In genomic region chr12:53680501-53680900, GRCm38 (mm10) we compare ENCODE assay signal across 22 mouse cellular contexts.
DNase-seq lines count a peak whose midpoint lies in the region; ATAC-seq and TF ChIP-seq lines count a peak whose summit lies in the region.
"Had no signal": no experiment of that assay in that cellular context is flagged by ENCODE, and none has a peak within 500 bp of the region (broad histone marks: within the 10 kb centered on the region; RNA-seq: fewer than 3 reads in every experiment).

No protein-coding gene starts in this region.

- WGBS in kidney, adult 2 months: 77% methylated on average over 3 of the region's 3 CpGs
- 80% methylated on average over 3 of the region's 3 CpGs for WGBS in intestine, postnatal 0 days

- H3K9me3 ChIP-seq in intestine, postnatal 0 days (ENCODE audit: control insufficient read depth): no peaks in the 10 kb centered on the region
- H3K9me3 ChIP-seq: embryonic facial prominence, embryonic 15.5 days; heart, embryonic 15.5 days; hindbrain, embryonic 15.5 days; intestine, embryonic 15.5 days; liver, embryonic 13.5 days; midbrain, embryonic 15.5 days; neural tube, embryonic 13.5 days had no signal

- no peak for TF ChIP-seq POLR2A in kidney, adult 2 months (IDR thresholded peaks at IDR 0.05; ENCODE audit: low read depth, low read length)

- no peak overlapping the region for H3K27ac ChIP-seq in kidney, adult 2 months (ENCODE audit: insufficient read depth, low read depth, low read length)
- no peak overlapping the region for H3K27ac ChIP-seq in intestine, postnatal 0 days (ENCODE audit: low read depth, low read length)
- H3K27ac ChIP-seq: embryonic facial prominence, embryonic 15.5 days; heart, embryonic 15.5 days; hindbrain, embryonic 15.5 days; intestine, embryonic 15.5 days; liver, embryonic 13.5 days; midbrain, embryonic 15.5 days; neural tube, embryonic 13.5 days; stomach, postnatal 0 days had no signal

- H3K36me3 ChIP-seq in kidney, adult 2 months (ENCODE audit: control insufficient read depth, insufficient read depth, low read length): no peaks in the 10 kb centered on the region
- no peaks in the 10 kb centered on the region for H3K36me3 ChIP-seq in intestine, postnatal 0 days (ENCODE audit: control insufficient read depth, insufficient read depth)
- H3K36me3 ChIP-seq: embryonic facial prominence, embryonic 15.5 days; heart, embryonic 15.5 days; hindbrain, embryonic 15.5 days; intestine, embryonic 15.5 days; liver, embryonic 13.5 days; midbrain, embryonic 15.5 days; neural tube, embryonic 13.5 days had no signal

- no peak overlapping the region for H3K9ac ChIP-seq in intestine, postnatal 0 days (ENCODE audit: low read depth, low read length)
- H3K9ac ChIP-seq: embryonic facial prominence, embryonic 15.5 days; heart, embryonic 15.5 days; hindbrain, embryonic 15.5 days; intestine, embryonic 15.5 days; liver, embryonic 13.5 days; midbrain, embryonic 15.5 days; neural tube, embryonic 13.5 days had no signal

- no peak for TF ChIP-seq CTCF in kidney, adult 2 months (conservative IDR thresholded peaks at IDR 0.05; ENCODE audit: insufficient read depth, insufficient read length, low read depth, low read length)
- TF ChIP-seq CTCF in intestine, postnatal 0 days (IDR thresholded peaks at IDR 0.05; ENCODE audit: low read depth): no peak

- peak; percentile 5 for DNase-seq in cerebellum, adult 9-10 months
- DNase-seq in kidney, adult 2 months: peak; percentile 1
- no peak for DNase-seq in kidney, postnatal 14 days
- peak; percentile 8 for DNase-seq in testis, postnatal 14 days (ENCODE audit: low spot score)
- DNase-seq in testis, postnatal 10 days (ENCODE audit: low spot score): no peak
- DNase-seq in layer of hippocampus, postnatal 25 days (ENCODE audit: extremely low spot score in 1 of 2, low spot score in 1 of 2): no peak
- DNase-seq: cerebellum, adult 11 months; gastrocnemius, postnatal 36 days; heart, postnatal 4 days; liver, embryonic 13.5 days; lung, adult 2 months had no signal

- H3K4me1 ChIP-seq in kidney, adult 2 months (ENCODE audit: control insufficient read depth, insufficient read depth, low read length): no peaks in the 10 kb centered on the region
- no peaks in the 10 kb centered on the region for H3K4me1 ChIP-seq in intestine, postnatal 0 days (replicated peaks; ENCODE audit: control insufficient read depth, insufficient read depth, low read length)
- H3K4me1 ChIP-seq: embryonic facial prominence, embryonic 15.5 days; heart, embryonic 15.5 days; hindbrain, embryonic 15.5 days; intestine, embryonic 15.5 days; liver, embryonic 13.5 days; midbrain, embryonic 15.5 days had no signal

- ATAC-seq in cerebellum, adult (ENCODE audit: insufficient number of reproducible peaks, low FRiP score, low TSS enrichment): no peak
- ATAC-seq in intestine, postnatal 0 days: no peak
- ATAC-seq: forebrain, embryonic 16.5 days; intestine, embryonic 15.5 days; midbrain, embryonic 15.5 days had no signal

- no peaks in the 10 kb centered on the region for H3K27me3 ChIP-seq in kidney, adult 2 months (replicated peaks; ENCODE audit: control insufficient read depth, insufficient read depth, low read length)
- no peaks in the 10 kb centered on the region for H3K27me3 ChIP-seq in intestine, postnatal 0 days (replicated peaks; ENCODE audit: control insufficient read depth, insufficient read depth, low read length)
- H3K27me3 ChIP-seq: embryonic facial prominence, embryonic 15.5 days; heart, embryonic 15.5 days; hindbrain, embryonic 15.5 days; intestine, embryonic 15.5 days; liver, embryonic 13.5 days; midbrain, embryonic 15.5 days; neural tube, embryonic 13.5 days had no signal

- H3K4me2 ChIP-seq in intestine, postnatal 0 days (replicated peaks; ENCODE audit: low read depth): no peak overlapping the region
- H3K4me2 ChIP-seq: embryonic facial prominence, embryonic 15.5 days; heart, embryonic 15.5 days; hindbrain, embryonic 15.5 days; intestine, embryonic 15.5 days; liver, embryonic 13.5 days; midbrain, embryonic 15.5 days; neural tube, embryonic 13.5 days had no signal

- no peak overlapping the region for H3K4me3 ChIP-seq in kidney, adult 2 months (ENCODE audit: insufficient read depth, low read depth, low read length)
- H3K4me3 ChIP-seq in intestine, postnatal 0 days (ENCODE audit: low read depth, low read length): no peak overlapping the region
- H3K4me3 ChIP-seq: embryonic facial prominence, embryonic 15.5 days; heart, embryonic 15.5 days; hindbrain, embryonic 15.5 days; intestine, embryonic 15.5 days; liver, embryonic 13.5 days; midbrain, embryonic 15.5 days; myocyte; neural tube, embryonic 13.5 days had no signal

Comparison
In these comparisons a context has a peak if more than half of its experiments do, and no peak if none do; other contexts are left out.
1. DNase-seq: peak in cerebellum, adult 9-10 months (single experiment), kidney, adult 2 months (single experiment) and testis, postnatal 14 days (single experiment); none in kidney, postnatal 14 days (single experiment), testis, postnatal 10 days (single experiment) and layer of hippocampus, postnatal 25 days (0 of 2).